Mouse (Mus musculus) ES-Bruce4 (cell line): ENCODE measurements at regions not wholly inside any gene's neighbourhood (a gene's known extent, or its start where the extent isn't known, plus 50 kb on each side); places are given as distances from the start of the nearest gene placed in this dataset.

ENCODE experiments used
- H3K27ac ChIP-seq: 2 replicates; pipeline ENCODE4 v1.5.1; 2012; ENCODE audit warnings: low read length, inconsistent platforms; ENCODE audit not compliant: insufficient read depth
- H3K27me3 ChIP-seq: 2 replicates; pipeline ENCODE4 v1.6.1; 2012; ENCODE audit warnings: mild to moderate bottlenecking, low read length, inconsistent platforms; ENCODE audit not compliant: control insufficient read depth, poor library complexity, insufficient read depth, severe bottlenecking
- H3K36me3 ChIP-seq: 2 replicates; pipeline ENCODE4 v1.6.1; 2012; ENCODE audit warnings: inconsistent platforms, mild to moderate bottlenecking, low read length, moderate library complexity; ENCODE audit not compliant: control insufficient read depth, poor library complexity, insufficient read depth, severe bottlenecking
- H3K4me1 ChIP-seq: one replicate; pipeline ENCODE4 v1.8.1; 2011; ENCODE audit warnings: low read length; ENCODE audit not compliant: control insufficient read depth, insufficient read depth
- H3K4me3 ChIP-seq: 2 replicates; pipeline ENCODE4 v1.5.1; 2011; ENCODE audit warnings: low read depth, mild to moderate bottlenecking, low read length
- H3K9ac ChIP-seq: 2 replicates; pipeline ENCODE4 v1.6.1; 2012; ENCODE audit warnings: low read depth, mild to moderate bottlenecking, inconsistent platforms; ENCODE audit not compliant: poor library complexity, severe bottlenecking
- H3K9me3 ChIP-seq: replicated peaks from 2 replicates; pipeline ENCODE4 v1.6.1; 2012; ENCODE audit warnings: mild to moderate bottlenecking, low read length, inconsistent platforms; ENCODE audit not compliant: control insufficient read depth, poor library complexity, insufficient read depth, severe bottlenecking
- CTCF ChIP-seq: IDR thresholded peaks from one replicate; pipeline ENCODE4 v1.8.1; 2011; ENCODE audit warnings: low read depth, low read length
- EP300 ChIP-seq: IDR thresholded peaks from 2 replicates; pipeline ENCODE4 v1.6.1; 2011; ENCODE audit warnings: low read depth, low read length; ENCODE audit not compliant: insufficient read depth
- POLR2A ChIP-seq: IDR thresholded peaks from one replicate; pipeline ENCODE4 v1.8.1; 2011; ENCODE audit warnings: low read length; ENCODE audit not compliant: insufficient read depth

DNA sequence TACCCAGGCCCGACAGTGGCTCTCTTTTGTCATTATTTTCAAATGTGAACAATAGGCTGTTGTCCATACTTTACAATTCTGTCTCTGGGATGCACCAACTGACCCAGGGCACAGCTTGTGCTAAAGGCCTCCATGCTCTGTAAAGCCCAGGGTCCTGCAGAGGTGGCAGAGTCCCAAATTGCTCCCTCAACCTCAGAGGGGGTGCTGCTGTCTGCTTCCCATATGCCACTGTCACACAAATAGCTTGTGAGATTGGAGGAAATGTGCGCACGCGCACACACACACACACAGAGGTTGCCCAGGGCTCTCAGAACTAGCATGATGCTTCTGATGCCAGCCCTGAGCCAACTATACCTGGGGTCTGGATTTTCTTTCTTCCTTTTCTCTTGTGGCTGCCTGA is 87.3 kb upstream of the Ccnd1 start:
- TF ChIP-seq EP300: no peak
- Histone ChIP-seq H3K36me3 (no peaks in the 10 kb centered on the region), H3K27me3 (no peaks in the 10 kb centered on the region), H3K4me3 (no peak overlapping the region), H3K9me3 (no peaks in the 10 kb centered on the region), H3K4me1 (peaks cover 2% of the 10 kb centered on the region), H3K27ac (no peak overlapping the region), H3K9ac (no peak overlapping the region)

DNA sequence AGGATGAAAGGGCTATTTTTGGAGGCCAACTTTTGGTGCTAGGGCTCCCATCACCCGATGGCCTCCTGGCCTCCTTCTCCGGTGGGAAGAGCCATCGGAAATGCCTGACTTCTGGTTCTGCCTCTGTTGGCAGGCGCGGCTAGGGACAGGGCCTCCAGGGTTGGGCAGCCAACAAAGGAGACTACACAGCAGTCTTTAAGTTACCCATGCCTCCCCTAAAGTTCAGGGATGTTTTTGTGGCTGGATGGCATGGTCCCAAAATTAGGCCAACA is 86.2 kb upstream of the Ccnd1 start:
- Histone ChIP-seq H3K9ac (no peak overlapping the region), H3K9me3 (no peaks in the 10 kb centered on the region), H3K4me3 (no peak overlapping the region), H3K27me3 (no peaks in the 10 kb centered on the region), H3K27ac (no peak overlapping the region), H3K36me3 (no peaks in the 10 kb centered on the region), H3K4me1 (peaks cover 2% of the 10 kb centered on the region)
- TF ChIP-seq POLR2A (no peak), EP300 (no peak), CTCF (no peak)

DNA sequence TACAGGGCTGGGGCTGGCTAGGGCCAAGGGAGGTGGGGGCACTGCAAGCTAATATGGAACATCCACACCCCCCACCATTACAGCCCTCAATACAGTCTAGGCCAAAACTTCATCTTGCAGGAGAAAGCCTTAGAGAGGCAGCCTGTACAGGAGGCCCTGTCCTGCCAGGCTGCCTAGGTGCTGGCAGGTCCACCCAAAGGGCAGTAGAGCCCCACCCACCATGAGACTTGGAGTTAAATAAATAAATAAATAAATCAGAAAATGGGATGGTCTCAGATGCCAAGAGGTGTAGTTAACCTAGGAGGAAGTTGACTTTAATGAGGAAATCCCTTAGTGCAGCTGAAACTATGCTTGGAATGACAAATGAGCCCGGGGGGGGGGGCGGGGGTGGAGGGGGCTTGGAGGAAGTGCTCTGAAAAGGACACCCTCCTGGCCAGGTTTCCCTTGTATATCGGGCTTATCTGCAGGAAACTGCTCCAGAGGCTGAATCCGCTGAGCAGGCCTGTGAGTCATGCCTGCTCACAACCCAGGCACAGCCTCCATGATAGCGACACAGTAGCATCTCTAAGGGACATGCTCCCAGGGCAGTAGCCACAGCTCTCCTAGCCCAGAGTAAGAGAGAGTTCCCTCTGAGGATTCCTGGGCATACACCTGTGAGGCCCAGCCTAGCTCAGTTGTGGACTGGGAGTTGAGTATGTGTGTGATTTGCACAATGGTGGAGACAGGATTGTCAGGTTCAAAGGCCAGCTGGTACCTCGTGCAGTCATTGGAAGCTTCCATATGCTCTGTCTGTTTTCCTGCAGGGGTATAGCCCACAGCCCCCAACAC is 85.7 kb upstream of the Ccnd1 start:
- TF ChIP-seq CTCF: no peak
- TF ChIP-seq POLR2A: no peak
- no peaks in the 10 kb centered on the region for H3K9me3 ChIP-seq
- no peak overlapping the region for H3K27ac ChIP-seq

DNA sequence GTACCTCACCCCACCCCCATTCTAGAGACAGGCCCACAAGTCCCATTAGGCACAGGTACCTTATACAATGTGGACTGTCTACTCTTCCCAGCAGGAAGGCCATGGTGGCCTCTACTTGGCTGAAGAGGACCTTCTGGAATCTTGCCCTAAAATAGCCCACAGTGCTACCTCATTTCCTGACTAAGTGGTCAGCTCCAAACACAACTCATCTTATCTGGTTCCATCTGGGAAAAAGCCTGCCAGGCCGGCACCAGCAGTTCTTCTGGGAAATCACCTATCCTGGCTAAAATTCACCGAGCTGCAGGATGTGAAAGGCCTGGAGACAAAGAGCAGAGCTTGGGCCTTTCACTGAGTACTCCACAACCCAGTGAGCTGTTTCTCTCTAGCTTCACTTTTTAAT is 84.9 kb upstream of the Ccnd1 start:
- Histone ChIP-seq H3K9me3 (no peaks in the 10 kb centered on the region), H3K9ac (no peak overlapping the region), H3K4me1 (peaks cover 2% of the 10 kb centered on the region), H3K36me3 (no peaks in the 10 kb centered on the region), H3K4me3 (no peak overlapping the region), H3K27ac (no peak overlapping the region), H3K27me3 (no peaks in the 10 kb centered on the region)
- TF ChIP-seq EP300: no peak
- TF ChIP-seq POLR2A: no peak
- TF ChIP-seq CTCF: no peak

More for the DNA sequence above, 85.7 kb upstream of the Ccnd1 start:
- Histone ChIP-seq H3K4me1 (peaks cover 2% of the 10 kb centered on the region), H3K36me3 (no peaks in the 10 kb centered on the region), H3K27me3 (no peaks in the 10 kb centered on the region), H3K4me3 (no peak overlapping the region), H3K9ac (no peak overlapping the region)

- no peaks in the 10 kb centered on the region for H3K9me3 ChIP-seq
- no peaks in the 10 kb centered on the region for H3K27me3 ChIP-seq
- no peak overlapping the region for H3K4me3 ChIP-seq
- H3K4me1 ChIP-seq: no peaks in the 10 kb centered on the region
- H3K9ac ChIP-seq: no peak overlapping the region
- H3K36me3 ChIP-seq: no peaks in the 10 kb centered on the region
- TF ChIP-seq POLR2A: no peak
- H3K27ac ChIP-seq: no peak overlapping the region
Observed at GRCm38 (mm10) chr7:145019137-145019536, 79.4 kb upstream of the Ccnd1 start.

- Histone ChIP-seq H3K9me3 (no peaks in the 10 kb centered on the region), H3K27me3 (no peaks in the 10 kb centered on the region), H3K9ac (no peak overlapping the region), H3K4me3 (no peak overlapping the region), H3K4me1 (no peaks in the 10 kb centered on the region), H3K36me3 (no peaks in the 10 kb centered on the region), H3K27ac (no peak overlapping the region)
- TF ChIP-seq CTCF (no peak), POLR2A (no peak), EP300 (no peak)
Observed at GRCm38 (mm10) chr7:145018149-145018548, 78.4 kb upstream of the Ccnd1 start.
